Mouse (Mus musculus): ENCODE results near the gene Lamc3.

- TF ChIP-seq CTCF (IDR thresholded peaks at IDR 0.05; ENCODE audit: low read depth) (no peak), EP300 (IDR thresholded peaks at IDR 0.05; ENCODE audit: low read depth) (no peak)
Measured at GRCm38 (mm10) chr2:31869692-31870091, 17.4 kb upstream of the Lamc3 start.

Data from liver, postnatal 0 days (tissue).